Comparison of ENCODE assay signal across 8 mouse cellular contexts in genomic region chr19:56134081-56134818, GRCm38 (mm10).
DNase-seq lines count a peak whose midpoint lies in the region; ATAC-seq and TF ChIP-seq lines count a peak whose summit lies in the region.

No protein-coding gene starts in this region.

- H3K4me1 ChIP-seq in forebrain, embryonic 15.5 days = peaks cover 31% of the 10 kb centered on the region
- H3K4me1 ChIP-seq in heart, postnatal 0 days (ENCODE audit: control insufficient read depth, insufficient read depth) = no peaks in the 10 kb centered on the region
- H3K4me1 ChIP-seq in liver, postnatal 0 days (ENCODE audit: insufficient read depth) = no peaks in the 10 kb centered on the region

- peaks cover 20% of the 10 kb centered on the region for H3K27me3 ChIP-seq in forebrain, embryonic 15.5 days
- H3K27me3 ChIP-seq in heart, postnatal 0 days (ENCODE audit: control insufficient read depth, insufficient read depth, low read length) = peaks cover 20% of the 10 kb centered on the region
- H3K27me3 ChIP-seq in liver, postnatal 0 days (ENCODE audit: insufficient read depth, low read length) = peaks cover 11% of the 10 kb centered on the region; the same call in 1 of the 2 replicates

- TF ChIP-seq CTCF in heart, postnatal 0 days (IDR thresholded peaks at IDR 0.05; ENCODE audit: low read depth) = peak; percentile 95
- TF ChIP-seq CTCF in liver, postnatal 0 days (IDR thresholded peaks at IDR 0.05; ENCODE audit: low read depth) = peak; percentile 83

- no peaks in the 10 kb centered on the region for H3K36me3 ChIP-seq in forebrain, embryonic 15.5 days
- H3K36me3 ChIP-seq in heart, postnatal 0 days (replicated peaks; ENCODE audit: control insufficient read depth, insufficient read depth, low read length) = no peaks in the 10 kb centered on the region
- H3K36me3 ChIP-seq in liver, postnatal 0 days (replicated peaks; ENCODE audit: insufficient read depth, low read length) = no peaks in the 10 kb centered on the region

- H3K27ac ChIP-seq in forebrain, embryonic 15.5 days (replicated peaks) = no peak overlapping the region
- no peak overlapping the region for H3K27ac ChIP-seq in heart, postnatal 0 days (ENCODE audit: low read depth)
- no peak overlapping the region for H3K27ac ChIP-seq in liver, postnatal 0 days (ENCODE audit: low read depth)

- H3K4me3 ChIP-seq in forebrain, embryonic 15.5 days = no peak overlapping the region
- no peak overlapping the region; the same call in 1 of the 2 replicates for H3K4me3 ChIP-seq in heart, postnatal 0 days (ENCODE audit: low read depth, low read length)
- H3K4me3 ChIP-seq in liver, postnatal 0 days (ENCODE audit: low read depth, low read length) = no peak overlapping the region

- peak; percentile 51 for DNase-seq in ES-CJ7 (ENCODE audit: low read depth, low spot score)
- peak; percentile 8 for DNase-seq in cerebellum, adult 11 months
- DNase-seq in heart, postnatal 0 days (ENCODE audit: low spot score) = peak; percentile 74
- peak; percentile 79 to 87 for DNase-seq in kidney, postnatal 25 days
- peak; percentile 58 for DNase-seq in liver, postnatal 0 days
- peak; percentile 49 for DNase-seq in ovary, adult 18-20 months (ENCODE audit: low spot score)
- peak; percentile 83 for DNase-seq in urinary bladder, postnatal 14 days (ENCODE audit: low spot score)

- peak; percentile 95 for ATAC-seq in forebrain, embryonic 15.5 days (replicated peaks)
- ATAC-seq in heart, postnatal 0 days (ENCODE audit: insufficient read depth, low read depth) = peak; percentile 83
- 0 out of 2 replicates have a peak, but pooled peaks have one; percentile 31 for ATAC-seq in liver, postnatal 0 days

- no peak for TF ChIP-seq EP300 in heart, postnatal 0 days (IDR thresholded peaks at IDR 0.05; ENCODE audit: low read depth)
- TF ChIP-seq EP300 in liver, postnatal 0 days (IDR thresholded peaks at IDR 0.05; ENCODE audit: low read depth) = no peak

- WGBS in forebrain, embryonic 15.5 days = 9% methylated on average over 17 of the region's 17 CpGs
- WGBS in heart, postnatal 0 days = 17% methylated on average over 17 of the region's 17 CpGs
- 18% methylated on average over 17 of the region's 17 CpGs for WGBS in liver, postnatal 0 days (ENCODE audit: insufficient replicate concordance)

- 0 out of 2 replicates have a peak overlapping the region, but pooled peaks have one; percentile 18 for H3K4me2 ChIP-seq in forebrain, embryonic 15.5 days (replicated peaks)
- H3K4me2 ChIP-seq in heart, postnatal 0 days (ENCODE audit: low read depth, low read length) = peak overlapping the region; percentile 28; the same call in 1 of the 2 replicates
- H3K4me2 ChIP-seq in liver, postnatal 0 days (ENCODE audit: low read depth, low read length) = no peak overlapping the region

- no peak overlapping the region for H3K9ac ChIP-seq in forebrain, embryonic 15.5 days (replicated peaks)
- no peak overlapping the region for H3K9ac ChIP-seq in heart, postnatal 0 days (replicated peaks; ENCODE audit: low read depth, low read length)
- H3K9ac ChIP-seq in liver, postnatal 0 days (replicated peaks) = no peak overlapping the region

- no peaks in the 10 kb centered on the region for H3K9me3 ChIP-seq in forebrain, embryonic 15.5 days
- H3K9me3 ChIP-seq in heart, postnatal 0 days (replicated peaks; ENCODE audit: control insufficient read depth, low read length) = no peaks in the 10 kb centered on the region
- no peaks in the 10 kb centered on the region for H3K9me3 ChIP-seq in liver, postnatal 0 days (ENCODE audit: low read length)

Comparison
In these comparisons a context has a peak if more than half of its experiments do, and no peak if none do; other contexts are left out.
1. DNase-seq: peak in every context shown above with its lines; median percentile 83 in kidney, postnatal 25 days; 83 in urinary bladder, postnatal 14 days; 74 in heart, postnatal 0 days; 58 in liver, postnatal 0 days; 51 in ES-CJ7; 49 in ovary, adult 18-20 months; 8 in cerebellum, adult 11 months.
2. ATAC-seq: peak in every context shown above with its lines; median percentile 95 in forebrain, embryonic 15.5 days; 83 in heart, postnatal 0 days; 31 in liver, postnatal 0 days.